Mouse (Mus musculus): ENCODE measurements around the gene Ubxn11. TPM values are rescaled to one million over a fixed set of nuclear protein-coding genes. Genes with fewer than 3 reads are reported as not detected.
"Not testable (repeated sequence)": the region's sequence is repeated elsewhere in the genome, so short reads cannot be mapped to it uniquely, and the experiment has no call there.

Gene Ubxn11
- polyA plus RNA-seq, 1 experiment from 2014 or later: 4.4 TPM

DNA sequence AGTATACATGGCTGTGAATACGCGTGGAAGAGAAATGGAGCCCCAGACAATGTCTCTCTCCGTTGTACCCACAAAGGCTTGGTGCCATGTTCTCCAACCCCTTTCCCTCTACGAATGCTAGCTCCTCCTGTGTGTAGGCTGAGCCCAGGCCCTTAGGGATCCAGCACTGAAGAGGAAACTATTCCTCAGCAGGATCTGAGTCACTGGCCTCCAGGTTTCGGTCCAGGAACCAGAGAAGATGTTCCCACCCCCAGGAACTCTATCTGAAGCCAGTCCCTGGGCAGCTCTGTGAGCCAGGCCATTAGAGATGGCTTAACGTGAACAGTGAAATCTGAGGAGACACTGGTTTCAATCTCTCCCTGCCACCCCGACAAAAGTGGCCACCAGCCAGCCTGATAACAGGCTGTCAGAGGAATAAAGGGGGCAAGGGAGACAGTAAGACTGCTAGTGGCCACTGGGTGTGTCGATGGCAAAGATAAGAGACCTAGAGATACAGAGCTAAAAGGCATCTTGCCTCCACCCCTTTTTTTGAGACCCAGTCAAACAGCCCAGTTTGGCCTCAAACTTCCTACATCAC lies 30.2 kb downstream of the Ubxn11 start:
- ATAC-seq: no peak
- Histone ChIP-seq H3K27ac (no peak overlapping the region), H3K9me3 (no peaks in the 10 kb centered on the region), H3K4me1 (replicated peaks) (peaks cover 18% of the 10 kb centered on the region), H3K9ac (no peak overlapping the region), H3K27me3 (replicated peaks) (no peaks in the 10 kb centered on the region), H3K4me2 (replicated peaks) (no peak overlapping the region), H3K4me3 (replicated peaks) (no peak overlapping the region), H3K36me3 (peaks cover 3% of the 10 kb centered on the region; the same call in 1 of the 2 replicates)
- 66% methylated on average over 8 of the region's 8 CpGs for WGBS

DNA sequence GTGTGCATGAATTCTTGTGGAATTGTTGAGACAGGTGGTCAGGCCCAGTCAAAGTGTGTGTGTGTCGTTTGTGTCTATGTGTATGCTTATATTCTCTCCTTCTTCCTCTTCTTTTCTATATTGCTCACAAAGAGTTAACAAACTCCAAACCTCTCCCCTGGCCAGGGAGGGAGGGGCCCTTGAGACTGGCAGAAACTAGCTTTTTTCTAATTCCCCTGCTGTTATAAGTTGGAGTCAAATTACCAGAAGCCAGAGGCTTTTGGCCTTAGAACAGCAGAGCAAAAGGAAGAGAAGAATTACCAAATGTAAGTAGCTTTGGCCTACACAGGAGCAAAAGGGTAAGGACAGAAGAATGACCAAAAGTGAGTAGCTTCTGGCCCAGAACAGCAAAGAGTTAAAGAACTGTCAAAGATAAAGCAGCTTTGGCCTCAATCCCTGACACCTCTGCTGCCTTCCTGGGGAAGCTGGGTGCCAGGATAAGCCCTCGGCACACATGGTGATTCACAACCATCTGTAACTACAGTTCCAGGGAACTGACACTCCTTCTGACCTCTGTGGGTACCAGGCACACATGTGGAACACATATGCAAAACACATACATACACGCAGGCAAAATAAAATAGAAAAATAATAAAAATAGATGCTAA lies 34.0 kb downstream of the Ubxn11 start:
- WGBS: 45% methylated on average over 3 of the region's 3 CpGs
- H3K9me3 ChIP-seq: no peaks in the 10 kb centered on the region
- H3K9ac ChIP-seq: no peak overlapping the region
- no peak overlapping the region for H3K27ac ChIP-seq
- H3K4me1 ChIP-seq (replicated peaks): 0 out of 2 replicates have a peak, but pooled peaks cover 3% of the 10 kb centered on the region
- H3K4me2 ChIP-seq (replicated peaks): no peak overlapping the region
- no peak overlapping the region for H3K4me3 ChIP-seq (replicated peaks)
- ATAC-seq: no peak
- no peaks in the 10 kb centered on the region for H3K27me3 ChIP-seq (replicated peaks)
- H3K36me3 ChIP-seq: no peaks in the 10 kb centered on the region

DNA sequence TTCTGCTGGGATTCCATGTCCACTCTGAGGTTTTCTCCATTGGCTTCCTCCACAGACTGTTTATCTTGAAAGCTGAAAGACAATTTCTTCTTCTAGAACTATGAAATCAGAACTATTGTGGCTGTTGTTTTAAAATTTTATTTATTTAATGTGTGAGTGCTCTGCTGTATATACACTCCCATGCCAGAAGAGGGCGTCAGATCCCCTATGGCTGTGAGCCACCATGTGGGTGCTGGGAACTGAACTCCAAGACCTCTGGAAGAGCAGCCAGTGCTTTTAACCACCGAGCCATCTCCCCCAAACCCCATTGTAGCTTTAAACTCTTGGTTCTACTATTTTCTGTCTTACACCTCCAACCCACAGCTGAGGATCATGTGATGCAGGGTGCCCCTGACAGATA lies 36.5 kb downstream of the Ubxn11 start:
- no peak overlapping the region for H3K9ac ChIP-seq
- H3K4me1 ChIP-seq (replicated peaks): no peaks in the 10 kb centered on the region
- 81% methylated on average over 2 of the region's 2 CpGs for WGBS
- H3K9me3 ChIP-seq: no peaks in the 10 kb centered on the region
- no peak for ATAC-seq
- H3K4me2 ChIP-seq (replicated peaks): no peak overlapping the region
- H3K27ac ChIP-seq: no peak overlapping the region
- no peaks in the 10 kb centered on the region for H3K27me3 ChIP-seq (replicated peaks)
- no peaks in the 10 kb centered on the region for H3K36me3 ChIP-seq
- H3K4me3 ChIP-seq (replicated peaks): no peak overlapping the region

DNA sequence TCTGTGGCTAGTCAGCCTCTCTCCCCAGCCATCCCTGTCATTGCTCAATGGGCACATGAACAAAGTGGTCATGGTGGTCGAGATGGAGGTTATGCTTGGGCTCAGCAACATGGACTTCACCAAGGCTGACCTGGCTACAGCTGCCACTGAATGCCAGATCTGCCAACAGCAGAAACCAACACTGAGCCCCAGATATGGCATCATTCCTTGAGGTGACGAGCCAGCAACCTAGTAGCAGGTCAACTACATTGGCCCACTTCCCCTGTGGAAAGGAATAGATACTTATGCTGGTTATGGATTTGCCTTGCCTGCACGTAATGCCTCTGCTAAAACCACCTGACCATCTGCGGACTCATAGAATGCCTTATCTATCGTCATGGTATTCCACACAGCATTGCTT lies 41.9 kb downstream of the Ubxn11 start:
- 95% methylated on average over 5 of the region's 5 CpGs for WGBS
- not testable (repeated sequence) for H3K9me3 ChIP-seq; H3K4me3 ChIP-seq (replicated peaks); H3K4me2 ChIP-seq (replicated peaks); H3K36me3 ChIP-seq; H3K27me3 ChIP-seq (replicated peaks); H3K27ac ChIP-seq; H3K4me1 ChIP-seq (replicated peaks); H3K9ac ChIP-seq; ATAC-seq

DNA sequence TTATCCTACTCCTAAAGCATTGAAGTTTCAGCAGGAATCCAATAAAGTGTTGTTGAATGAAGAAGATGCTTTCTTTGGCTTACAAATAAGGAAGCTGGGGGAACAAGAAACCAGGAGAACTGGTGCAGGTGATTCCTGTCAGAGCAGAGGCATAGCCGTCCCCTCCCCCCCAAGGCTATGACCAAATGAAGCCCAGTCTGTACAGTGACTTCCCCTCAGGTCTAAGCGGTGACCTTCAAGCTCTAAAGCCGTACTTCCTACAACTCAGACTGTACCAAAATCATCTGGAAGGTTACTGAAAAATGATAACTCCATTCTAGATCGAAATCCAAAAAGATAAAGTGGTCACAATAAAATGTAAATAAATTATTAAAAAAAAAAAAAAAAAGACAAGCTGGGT lies 47.0 kb downstream of the Ubxn11 start:
- 0 out of 2 replicates have a peak, but pooled peaks cover 13% of the 10 kb centered on the region for H3K36me3 ChIP-seq
- 88% methylated on average over 4 of the region's 4 CpGs for WGBS
- ATAC-seq: no peak

DNA sequence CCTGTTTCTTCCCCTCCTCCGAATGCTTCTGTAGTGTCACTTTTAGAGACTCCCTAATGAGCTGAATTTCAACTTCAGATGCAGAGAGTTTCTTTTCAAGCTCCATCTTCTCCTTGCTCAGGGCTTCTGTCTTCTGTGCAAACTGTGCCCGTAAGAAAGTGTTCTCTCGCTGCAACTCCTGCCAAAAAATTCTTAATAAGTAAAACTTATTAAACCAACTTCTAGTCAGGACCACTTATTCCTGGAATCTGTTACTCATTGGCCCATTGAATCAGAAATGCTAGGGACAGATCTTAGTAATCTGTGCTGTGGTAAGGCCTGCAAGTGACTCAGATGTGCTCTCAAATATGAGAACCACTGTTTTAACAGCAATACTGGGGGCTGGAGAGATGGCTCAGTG lies 49.7 kb downstream of the Ubxn11 start:
- H3K27me3 ChIP-seq (replicated peaks): no peaks in the 10 kb centered on the region
- H3K9ac ChIP-seq: no peak overlapping the region
- H3K4me1 ChIP-seq (replicated peaks): no peaks in the 10 kb centered on the region
- WGBS: 94% methylated on average over 3 of the region's 3 CpGs
- H3K4me2 ChIP-seq (replicated peaks): no peak overlapping the region
- ATAC-seq: no peak
- no peaks in the 10 kb centered on the region for H3K9me3 ChIP-seq
- H3K36me3 ChIP-seq: 0 out of 2 replicates have a peak, but pooled peaks cover 13% of the 10 kb centered on the region
- no peak overlapping the region for H3K4me3 ChIP-seq (replicated peaks)
- H3K27ac ChIP-seq: no peak overlapping the region

More for the DNA sequence above, 47.0 kb downstream of the Ubxn11 start:
- Histone ChIP-seq H3K9ac (no peak overlapping the region), H3K27me3 (replicated peaks) (no peaks in the 10 kb centered on the region), H3K27ac (no peak overlapping the region), H3K4me3 (replicated peaks) (no peak overlapping the region), H3K4me2 (replicated peaks) (no peak overlapping the region), H3K4me1 (replicated peaks) (no peaks in the 10 kb centered on the region), H3K9me3 (no peaks in the 10 kb centered on the region)

DNA sequence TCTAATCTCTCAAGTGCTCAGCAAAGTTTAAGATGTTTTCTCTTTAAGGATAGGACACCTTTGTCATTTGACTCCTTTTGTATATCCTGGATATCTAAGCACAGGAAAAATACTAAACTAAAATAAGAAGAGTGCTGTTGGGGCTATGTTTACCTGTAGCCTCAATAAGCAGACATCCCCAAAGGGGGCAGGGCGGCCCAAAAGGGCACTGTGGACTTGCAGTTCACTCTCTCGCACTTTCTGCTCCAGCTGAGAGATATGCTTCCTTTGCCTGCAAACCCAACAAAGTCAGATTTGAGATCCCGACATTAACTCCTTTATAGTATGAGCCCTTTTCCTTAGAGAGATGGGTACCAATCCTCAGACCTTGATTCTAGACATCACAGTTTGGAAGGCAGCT lies 51.3 kb downstream of the Ubxn11 start:
- H3K9ac ChIP-seq: no peak overlapping the region
- H3K27me3 ChIP-seq (replicated peaks): no peaks in the 10 kb centered on the region
- no peaks in the 10 kb centered on the region for H3K9me3 ChIP-seq
- H3K4me1 ChIP-seq (replicated peaks): no peaks in the 10 kb centered on the region
- 93% methylated on average over 3 of the region's 3 CpGs for WGBS
- H3K4me2 ChIP-seq (replicated peaks): no peak overlapping the region
- H3K27ac ChIP-seq: no peak overlapping the region
- H3K36me3 ChIP-seq: 0 out of 2 replicates have a peak, but pooled peaks cover 9% of the 10 kb centered on the region
- no peak for ATAC-seq
- H3K4me3 ChIP-seq (replicated peaks): no peak overlapping the region

DNA sequence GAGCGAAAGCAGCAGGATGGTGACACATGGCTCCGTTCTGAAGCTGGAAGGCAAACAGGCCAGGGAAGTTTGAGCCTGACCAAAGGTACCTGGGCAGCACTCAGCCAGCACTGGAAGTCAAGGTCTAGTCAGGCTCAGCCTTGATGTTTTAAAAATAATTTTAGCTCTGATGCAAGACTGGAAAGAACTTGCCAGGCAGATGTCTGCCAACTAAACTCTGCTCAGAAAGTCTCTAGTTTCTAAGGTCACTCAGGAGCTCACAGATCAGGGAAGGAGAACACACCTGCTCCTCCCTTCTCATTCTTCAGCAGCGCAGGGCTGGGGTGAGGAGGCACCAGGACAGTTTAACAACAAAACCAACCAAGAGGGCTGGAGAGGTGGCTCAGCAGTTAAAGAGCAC lies 52.0 kb downstream of the Ubxn11 start:
- ATAC-seq: no peak
- H3K4me3 ChIP-seq (replicated peaks): no peak overlapping the region
- 96% methylated on average over 3 of the region's 3 CpGs for WGBS
- H3K36me3 ChIP-seq: 0 out of 2 replicates have a peak, but pooled peaks cover 9% of the 10 kb centered on the region
- no peak overlapping the region for H3K27ac ChIP-seq
- H3K9ac ChIP-seq: no peak overlapping the region
- no peak overlapping the region for H3K4me2 ChIP-seq (replicated peaks)
- no peaks in the 10 kb centered on the region for H3K9me3 ChIP-seq
- 0 out of 2 replicates have a peak, but pooled peaks cover 5% of the 10 kb centered on the region for H3K4me1 ChIP-seq (replicated peaks)
- H3K27me3 ChIP-seq (replicated peaks): no peaks in the 10 kb centered on the region

DNA sequence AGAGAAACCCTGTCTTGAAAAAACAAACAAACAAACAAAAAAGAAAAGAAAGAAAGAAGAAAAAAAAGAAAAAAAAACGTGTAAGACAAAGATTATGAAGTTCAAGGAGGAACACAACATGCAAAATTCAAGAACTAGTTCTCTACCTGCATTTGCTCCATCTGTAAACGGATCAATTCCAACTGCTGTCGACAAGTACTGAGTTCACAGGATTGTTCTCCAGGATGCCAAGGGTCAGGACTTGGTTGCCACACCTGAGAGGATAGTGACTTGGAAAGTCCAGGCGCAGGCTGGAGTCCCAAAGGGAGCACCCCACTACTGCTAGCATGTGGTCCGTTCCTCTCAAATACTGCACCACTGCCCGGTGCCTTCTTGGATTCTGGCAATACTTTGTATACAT lies 53.2 kb downstream of the Ubxn11 start:
- Histone ChIP-seq H3K36me3 (0 out of 2 replicates have a peak, but pooled peaks cover 9% of the 10 kb centered on the region), H3K27me3 (replicated peaks) (no peaks in the 10 kb centered on the region), H3K27ac (no peak overlapping the region), H3K9ac (no peak overlapping the region), H3K4me3 (replicated peaks) (no peak overlapping the region), H3K9me3 (no peaks in the 10 kb centered on the region), H3K4me1 (replicated peaks) (0 out of 2 replicates have a peak, but pooled peaks cover 5% of the 10 kb centered on the region), H3K4me2 (replicated peaks) (no peak overlapping the region)
- no peak for ATAC-seq
- WGBS: 87% methylated on average over 6 of the region's 6 CpGs

DNA sequence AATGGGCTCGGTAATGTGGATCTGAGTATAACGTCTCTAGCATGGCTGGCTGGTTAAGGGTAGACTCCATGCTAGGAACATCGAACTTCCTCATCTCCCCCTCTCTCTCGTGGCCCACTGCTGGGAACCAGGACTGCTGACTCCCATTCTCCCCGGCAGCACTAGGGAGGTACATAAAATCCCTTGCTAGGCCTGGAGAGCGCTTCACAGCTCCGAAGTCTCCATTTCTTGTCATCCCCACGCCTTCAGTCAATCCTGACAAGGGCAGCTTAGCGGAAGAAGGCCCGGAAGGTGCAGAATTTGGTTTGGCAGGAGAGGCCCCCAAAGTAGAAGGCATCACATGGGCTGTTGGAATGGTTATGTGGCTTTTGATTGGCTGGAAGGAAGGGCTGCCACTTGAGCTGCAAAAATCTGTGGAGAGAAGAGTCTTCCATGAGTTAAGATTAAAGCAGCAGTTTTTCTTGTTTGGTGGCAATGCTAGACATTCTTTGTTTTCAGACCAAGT lies 53.6 kb downstream of the Ubxn11 start:
- 93% methylated on average over 10 of the region's 10 CpGs for WGBS
- no peak for ATAC-seq
- 0 out of 2 replicates have a peak, but pooled peaks cover 5% of the 10 kb centered on the region for H3K4me1 ChIP-seq (replicated peaks)
- H3K36me3 ChIP-seq: 0 out of 2 replicates have a peak, but pooled peaks cover 9% of the 10 kb centered on the region
- no peak overlapping the region for H3K27ac ChIP-seq
- no peak overlapping the region for H3K4me2 ChIP-seq (replicated peaks)
- H3K27me3 ChIP-seq (replicated peaks): no peaks in the 10 kb centered on the region
- H3K9me3 ChIP-seq: no peaks in the 10 kb centered on the region
- no peak overlapping the region for H3K9ac ChIP-seq
- H3K4me3 ChIP-seq (replicated peaks): no peak overlapping the region

DNA sequence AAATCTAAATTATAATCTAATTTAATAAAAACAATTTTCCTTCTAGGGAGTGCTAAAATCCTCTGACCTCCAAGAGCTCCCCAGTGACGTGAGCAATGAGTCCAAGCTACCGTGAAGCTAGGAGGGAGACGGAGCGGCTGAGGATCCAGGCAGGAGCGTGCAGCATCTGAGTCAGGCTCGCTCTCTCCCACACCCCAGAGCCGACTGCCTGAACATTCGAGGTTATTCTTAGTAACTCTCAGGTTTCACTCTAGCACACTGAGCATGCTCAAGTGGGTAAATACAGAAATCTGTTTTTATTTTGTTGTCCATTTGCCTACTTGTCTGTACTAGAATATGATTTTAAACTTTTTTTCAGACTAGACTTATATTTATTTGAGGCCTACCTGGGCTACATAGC lies 54.4 kb downstream of the Ubxn11 start:
- Histone ChIP-seq H3K36me3 (0 out of 2 replicates have a peak, but pooled peaks cover 2% of the 10 kb centered on the region), H3K9ac (no peak overlapping the region), H3K27ac (no peak overlapping the region), H3K27me3 (replicated peaks) (no peaks in the 10 kb centered on the region), H3K4me1 (replicated peaks) (0 out of 2 replicates have a peak, but pooled peaks cover 5% of the 10 kb centered on the region), H3K9me3 (no peaks in the 10 kb centered on the region), H3K4me2 (replicated peaks) (no peak overlapping the region), H3K4me3 (replicated peaks) (no peak overlapping the region)
- 0 out of 2 replicates have a peak, but pooled peaks have one; percentile 51 for ATAC-seq
- 71% methylated on average over 8 of the region's 8 CpGs for whole genome bisulfite sequencing

DNA sequence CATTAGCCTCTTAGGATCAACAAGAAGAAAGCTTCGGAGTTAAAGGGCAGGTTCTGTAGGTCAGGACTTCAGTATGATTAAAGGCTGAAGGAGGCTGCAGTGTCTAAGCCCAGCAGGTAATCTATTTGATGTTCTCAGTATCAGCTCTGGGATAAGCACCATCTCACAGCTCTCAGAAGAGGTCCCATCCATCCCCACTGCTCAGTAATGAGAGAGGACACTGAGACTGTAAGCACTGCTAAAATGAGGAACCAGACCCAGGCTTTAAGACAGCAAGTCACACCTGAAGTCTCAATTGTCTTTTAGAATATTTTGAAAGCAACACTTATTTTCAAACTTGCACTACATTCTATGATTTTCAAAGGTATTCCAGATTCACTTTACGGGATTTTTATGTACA lies 55.2 kb downstream of the Ubxn11 start:
- Histone ChIP-seq H3K27me3 (replicated peaks) (no peaks in the 10 kb centered on the region), H3K9ac (no peak overlapping the region), H3K27ac (no peak overlapping the region), H3K4me3 (replicated peaks) (no peak overlapping the region), H3K9me3 (no peaks in the 10 kb centered on the region), H3K4me2 (replicated peaks) (no peak overlapping the region), H3K36me3 (no peaks in the 10 kb centered on the region), H3K4me1 (replicated peaks) (0 out of 2 replicates have a peak, but pooled peaks cover 5% of the 10 kb centered on the region)
- 83% methylated on average over 2 of the region's 2 CpGs for WGBS
- no peak for ATAC-seq

Measured in intestine, embryonic 15.5 days (tissue).